Mouse (Mus musculus): ENCODE measurements around the gene Slc39a5.
A peak's percentile ranks its signal among the peaks of the same experiment; 100 is the strongest.

The Slc39a5 gene

DNA sequence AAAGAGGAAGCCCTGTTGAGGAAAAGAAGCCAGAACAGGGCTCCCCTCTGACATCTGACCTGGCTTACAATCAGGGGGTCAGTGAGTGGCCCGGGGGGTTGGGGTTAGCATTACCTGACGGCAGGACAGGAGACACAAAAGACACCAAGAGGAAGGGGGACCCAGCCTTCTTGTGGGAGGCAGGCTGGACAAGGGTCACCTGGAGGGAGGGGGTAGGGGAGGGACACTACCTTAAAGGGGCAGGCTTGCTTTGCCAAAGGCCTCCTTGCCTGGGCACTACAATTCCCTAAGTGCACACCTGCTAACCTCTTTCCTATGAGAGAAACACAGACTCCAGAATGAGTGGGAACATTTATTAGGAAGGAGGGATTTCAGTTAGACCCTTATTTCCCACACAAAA, at the start of gene Slc39a5:
TSS of gene Slc39a5 (minus strand) at position 174 of the 400 bp plus-strand sequence.
- no peak for DNase-seq (ENCODE audit: low read depth)

DNA sequence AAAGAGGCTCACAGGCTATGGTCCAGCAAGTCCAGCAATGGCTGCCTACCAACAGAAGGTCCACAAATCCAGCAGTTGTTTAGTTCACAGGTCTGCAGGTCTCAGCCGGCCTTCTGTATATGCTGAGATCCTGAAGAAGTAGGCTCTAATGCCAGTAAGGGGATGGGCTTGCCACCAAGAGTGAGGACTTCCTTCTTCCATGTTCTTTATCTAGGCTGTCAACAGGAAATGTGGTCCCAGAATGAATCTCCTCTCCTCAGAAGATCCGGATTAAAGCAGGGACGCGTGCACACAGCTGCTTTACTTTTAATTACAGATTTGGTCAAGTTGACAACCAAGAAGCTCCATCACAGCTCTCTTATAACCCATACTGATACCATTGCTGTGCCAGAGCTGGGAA, 44.4 kb upstream of the Slc39a5 start:
- DNase-seq (ENCODE audit: low read depth) = no peak

DNA sequence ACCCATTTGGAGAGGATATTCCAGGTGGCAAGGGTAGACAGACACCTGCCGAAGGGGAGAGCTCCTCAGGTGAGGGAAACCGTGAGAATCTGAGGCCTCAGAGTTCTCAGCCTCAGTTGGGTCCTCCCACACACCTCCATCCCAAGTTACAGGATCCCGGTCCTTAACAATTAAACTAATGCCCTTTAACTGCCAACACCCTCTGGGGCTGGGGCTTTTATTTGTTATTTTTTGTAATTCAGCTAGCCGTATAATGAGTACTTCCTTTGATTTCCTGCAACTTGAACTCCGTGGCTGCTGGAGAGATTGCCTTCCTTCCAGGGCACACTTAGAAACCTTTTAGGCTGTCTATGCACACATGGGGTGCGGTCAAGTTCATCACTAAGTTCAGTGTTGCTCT, 43.3 kb upstream of the Slc39a5 start:
- no peak for DNase-seq (ENCODE audit: low read depth)

DNA sequence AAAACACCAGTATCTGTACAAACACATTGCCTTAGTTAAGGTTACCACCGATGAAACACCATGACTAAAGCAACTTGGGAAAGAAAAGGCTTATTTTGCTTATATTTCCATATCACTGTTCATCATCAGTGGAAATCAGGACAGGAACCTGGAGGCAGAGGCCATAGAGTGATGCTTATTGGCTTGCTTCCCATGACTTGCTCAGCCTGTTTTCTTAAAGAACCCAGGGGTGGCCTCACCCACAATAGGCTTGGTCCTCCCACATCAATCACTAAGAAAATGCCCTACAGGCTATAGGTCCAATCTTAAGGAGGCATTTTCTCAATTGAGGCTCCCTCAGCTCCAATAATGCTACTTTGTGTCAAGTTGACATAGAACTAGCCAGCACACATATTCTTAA, 41.7 kb upstream of the Slc39a5 start:
- peak; percentile 25 for DNase-seq (ENCODE audit: low read depth)

DNA sequence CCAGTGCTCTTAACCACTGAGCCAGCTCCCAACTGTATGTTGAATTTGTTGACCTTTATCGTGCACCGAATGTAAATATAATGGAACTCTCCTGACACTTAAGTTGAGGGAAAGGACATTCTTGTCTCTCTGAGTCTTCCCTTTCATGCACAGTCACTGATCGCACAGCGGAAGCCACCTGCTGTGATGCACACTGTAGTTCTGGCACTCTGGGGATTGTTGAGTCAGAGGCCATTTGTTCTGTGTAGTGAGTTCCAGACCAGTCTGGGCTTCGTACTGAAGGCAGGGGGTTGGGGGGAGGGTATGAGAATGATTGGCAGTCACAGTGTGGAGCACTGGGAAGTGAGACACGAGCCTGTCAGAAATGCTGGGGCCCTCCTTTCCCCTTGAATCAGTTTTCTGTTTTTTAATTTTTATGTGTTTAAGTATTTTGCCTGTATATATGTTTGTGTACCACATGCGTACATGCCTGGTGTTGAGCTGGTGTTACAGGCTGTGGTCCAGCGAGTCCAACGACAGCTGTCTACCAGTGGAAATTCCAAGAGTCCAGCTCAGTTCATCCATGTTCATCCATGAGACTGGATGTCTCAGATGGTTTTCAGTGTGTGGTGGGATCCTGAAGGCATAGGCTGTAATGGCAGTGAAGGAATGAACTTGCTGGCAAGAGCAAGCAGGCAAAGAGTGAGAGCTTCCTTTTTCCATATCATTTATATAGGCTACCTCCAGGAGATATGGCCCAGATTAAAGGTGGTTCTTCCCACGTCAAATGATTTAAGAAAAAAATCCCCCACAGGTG, 40.5 kb upstream of the Slc39a5 start:
- no peak for DNase-seq (ENCODE audit: low read depth)

DNA sequence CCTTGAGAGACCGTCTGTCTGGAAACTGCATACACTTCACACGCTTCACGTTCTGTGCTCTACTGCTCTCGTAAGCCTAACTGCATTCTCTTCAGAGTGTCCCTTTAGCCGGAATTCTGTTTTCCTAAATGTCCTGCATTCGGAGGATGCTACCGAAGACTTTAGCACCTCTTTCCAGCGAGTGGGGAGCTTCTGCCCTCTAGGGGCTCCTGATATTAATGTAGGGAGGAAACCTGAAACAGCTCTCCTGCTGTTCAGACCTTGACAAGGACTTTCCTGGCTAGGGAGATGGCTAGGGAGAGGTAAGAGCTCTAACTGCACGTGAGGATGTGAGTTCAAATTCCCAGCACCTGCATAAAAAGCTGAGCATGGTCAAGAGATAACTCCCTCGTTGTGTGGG, 39.4 kb upstream of the Slc39a5 start:
- DNase-seq (ENCODE audit: low read depth) = peak; percentile 56

DNA sequence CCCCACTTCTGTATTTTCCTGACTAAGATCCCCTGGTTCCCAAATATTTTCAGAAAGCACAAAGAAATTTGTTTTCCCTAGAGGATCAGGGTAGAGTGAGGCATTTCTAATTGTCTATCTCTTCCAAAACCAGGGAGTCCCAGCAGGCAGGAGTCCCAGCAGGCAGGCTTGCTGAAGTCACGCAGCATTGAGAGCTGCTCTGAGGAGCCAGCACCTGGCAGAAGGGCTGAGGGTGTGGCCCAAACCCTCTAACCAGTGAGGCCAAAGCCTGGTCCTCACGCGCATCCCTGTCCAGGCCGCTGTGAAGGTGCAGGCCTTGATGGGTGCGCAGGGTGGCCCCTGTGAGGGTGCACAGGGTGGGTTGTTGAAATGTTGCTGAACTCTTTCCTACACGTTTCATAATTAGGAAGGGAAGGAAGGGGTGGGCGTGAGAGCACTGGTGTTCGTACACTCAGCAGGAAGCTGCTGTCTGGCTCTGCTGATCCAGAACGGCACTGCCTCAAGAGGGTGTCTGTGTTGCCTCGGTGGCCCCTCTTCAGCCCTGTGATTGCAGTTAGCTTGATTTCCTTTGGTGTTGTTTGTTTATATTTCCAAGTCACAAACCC, 37.7 kb upstream of the Slc39a5 start:
- DNase-seq (ENCODE audit: low read depth) = no peak

DNA sequence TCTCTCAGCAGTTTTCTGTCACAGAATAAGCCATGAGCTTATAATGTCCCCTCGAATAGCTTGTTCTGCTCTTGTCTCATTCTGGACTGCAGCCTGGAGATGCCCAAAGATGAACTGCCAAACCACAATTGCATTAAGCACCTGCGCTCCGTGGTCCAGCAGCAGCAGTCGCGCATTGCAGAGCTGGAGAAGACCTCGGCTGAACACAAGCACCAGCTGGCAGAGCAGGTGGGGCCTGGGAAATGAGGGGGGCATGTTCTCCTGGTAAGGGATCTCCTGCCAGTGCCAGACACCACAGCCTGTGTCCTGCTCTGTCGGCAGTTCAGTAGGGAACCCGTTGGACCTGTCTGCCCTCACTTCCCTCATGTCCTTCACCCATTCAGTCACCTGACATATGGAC, 35.3 kb upstream of the Slc39a5 start:
- DNase-seq (ENCODE audit: low read depth) = no peak

DNA sequence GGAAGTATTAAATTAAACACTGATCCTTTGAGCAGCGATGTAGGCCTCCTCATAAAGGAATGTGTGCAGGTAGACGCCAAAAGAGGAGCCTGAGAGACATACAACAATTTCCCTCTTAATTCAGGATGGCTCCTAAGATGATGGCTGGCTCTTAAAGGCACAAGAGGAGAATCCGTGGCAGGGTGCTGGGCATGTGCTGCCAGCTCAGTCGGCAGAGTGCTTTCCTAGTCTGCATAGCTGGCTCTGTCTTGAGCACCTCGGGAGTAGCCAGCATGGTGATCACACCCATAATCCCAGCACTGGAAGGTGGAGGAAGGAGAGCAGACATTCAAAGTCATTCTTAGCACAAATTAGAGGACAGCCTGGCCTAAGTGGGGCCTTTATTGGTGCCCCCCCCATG, 34.8 kb upstream of the Slc39a5 start:
- no peak for DNase-seq (ENCODE audit: low read depth)

DNA sequence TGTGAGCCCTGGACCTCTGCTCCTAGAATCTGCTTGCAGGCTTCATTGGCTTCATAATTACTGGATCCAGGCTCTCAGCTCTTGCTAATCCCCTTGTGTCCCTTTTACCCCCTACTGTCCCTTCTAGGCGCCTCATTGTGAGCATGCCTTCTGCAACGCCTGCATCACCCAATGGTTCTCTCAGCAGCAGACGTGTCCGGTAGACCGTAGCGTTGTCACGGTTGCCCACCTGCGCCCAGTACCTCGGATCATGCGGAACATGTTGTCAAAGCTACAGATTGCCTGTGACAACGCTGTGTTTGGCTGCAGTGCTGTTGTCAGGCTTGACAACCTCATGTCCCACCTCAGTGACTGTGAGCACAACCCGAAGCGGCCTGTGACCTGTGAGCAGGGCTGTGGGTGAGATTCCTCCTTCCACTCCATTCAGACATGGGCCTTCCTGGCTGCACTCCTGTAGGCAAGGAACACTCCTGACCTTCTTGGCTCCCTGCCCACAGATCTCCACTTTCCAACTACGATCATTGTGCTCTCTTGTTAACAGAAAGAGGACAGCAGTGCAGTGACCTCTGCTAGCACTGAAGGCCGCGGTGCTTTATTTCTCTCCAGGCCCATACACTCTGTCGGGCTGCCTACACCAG, 34.3 kb upstream of the Slc39a5 start:
- DNase-seq (ENCODE audit: low read depth) = peak; percentile 28

DNA sequence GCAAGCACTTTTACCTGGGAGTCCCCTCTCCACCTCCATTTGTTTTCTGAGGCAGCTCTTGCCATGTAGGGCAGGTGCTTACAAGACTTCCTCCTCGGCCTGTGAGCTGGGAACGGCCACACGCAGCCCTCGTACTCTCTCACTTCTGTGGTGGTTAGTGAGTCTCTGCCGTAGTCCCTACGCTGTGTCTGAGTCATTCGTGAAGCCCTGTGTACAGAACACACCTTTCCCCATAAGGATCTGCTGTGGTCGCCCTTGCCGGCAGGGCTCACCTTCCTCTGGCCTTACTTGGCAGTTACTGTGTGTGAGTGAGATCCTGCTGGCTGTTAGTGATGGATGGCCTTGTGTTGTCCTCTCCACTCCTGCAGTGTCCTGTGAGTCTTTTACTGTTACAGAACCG, 33.7 kb upstream of the Slc39a5 start:
- DNase-seq (ENCODE audit: low read depth) = no peak

DNA sequence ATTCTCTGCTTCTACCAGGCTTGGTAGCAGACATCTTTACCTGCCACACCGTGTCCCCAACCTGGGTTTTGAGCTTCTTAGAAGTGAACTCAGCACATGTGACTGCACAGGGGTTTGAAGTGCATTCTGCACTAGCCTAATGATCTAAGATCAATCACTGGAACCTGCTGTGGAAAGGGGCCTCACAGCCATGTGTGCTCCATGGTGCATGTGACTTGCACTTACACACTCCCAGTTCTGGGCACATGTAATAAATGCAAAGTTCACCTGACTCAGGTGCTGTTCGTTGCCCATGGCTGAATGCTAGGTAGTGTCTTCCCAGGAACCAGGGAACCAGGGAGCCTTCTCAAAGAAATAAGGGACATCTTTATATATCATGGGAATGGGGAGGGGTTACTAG, 32.4 kb upstream of the Slc39a5 start:
- no peak for DNase-seq (ENCODE audit: low read depth)

DNA sequence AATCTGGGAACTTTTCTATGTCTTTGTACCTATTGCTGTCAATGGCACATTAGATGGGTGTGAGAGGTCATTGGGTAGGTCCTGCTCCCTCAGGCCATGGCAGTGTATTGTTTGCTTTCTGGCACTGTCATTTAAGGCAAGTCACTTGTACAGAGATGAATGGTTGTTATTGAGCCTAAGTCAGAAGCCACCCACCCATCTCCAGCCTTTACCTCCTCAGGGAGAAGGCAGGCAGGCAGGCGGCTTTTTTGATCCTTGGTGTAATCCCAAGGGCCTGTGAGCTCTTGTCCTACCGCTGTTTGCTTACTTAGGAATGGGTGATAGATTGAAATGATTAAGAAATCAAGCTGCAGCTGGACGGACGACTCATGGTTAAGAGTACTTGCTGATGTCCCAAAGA, 28.4 kb upstream of the Slc39a5 start:
- no peak for DNase-seq (ENCODE audit: low read depth)

DNA sequence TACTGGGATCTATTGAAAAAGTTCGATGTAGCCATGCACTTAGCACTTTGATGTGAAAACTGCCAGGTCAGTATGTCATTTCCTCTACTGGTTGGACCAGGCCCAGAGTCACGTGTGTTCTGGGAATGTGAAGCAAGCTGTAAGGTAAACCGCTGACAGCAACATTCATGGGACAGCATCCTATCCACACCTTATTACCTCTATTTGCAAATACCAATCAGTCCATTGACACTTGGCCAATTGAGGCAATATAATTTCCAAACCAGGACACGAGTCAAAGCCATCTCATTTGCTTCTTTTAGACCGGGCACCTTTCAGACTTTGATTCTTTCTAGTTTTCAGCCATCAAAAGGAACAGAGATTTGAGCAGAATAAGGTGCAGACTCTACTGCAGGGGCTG, 28.0 kb upstream of the Slc39a5 start:
- DNase-seq (ENCODE audit: low read depth) = no peak

DNA sequence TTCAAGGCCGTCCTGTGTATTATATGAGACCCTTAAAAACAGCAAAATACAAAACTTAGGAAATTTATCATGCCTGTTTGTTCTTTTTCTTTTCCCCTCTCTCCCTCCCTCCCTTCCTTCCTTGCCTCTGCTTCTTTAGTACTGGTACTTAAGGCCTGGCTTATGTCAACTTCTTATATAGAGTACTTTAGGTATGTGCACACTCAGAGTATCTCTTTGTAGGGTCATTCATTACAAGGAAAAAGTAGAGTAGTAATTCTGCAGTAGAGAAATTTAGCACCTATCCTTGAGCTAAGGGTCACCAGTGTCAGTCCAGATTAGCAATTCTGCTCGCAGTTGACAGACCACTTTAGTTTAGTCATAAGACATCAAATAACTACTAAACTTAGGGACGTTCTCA, 24.2 kb upstream of the Slc39a5 start:
- DNase-seq (ENCODE audit: low read depth) = no peak

DNA sequence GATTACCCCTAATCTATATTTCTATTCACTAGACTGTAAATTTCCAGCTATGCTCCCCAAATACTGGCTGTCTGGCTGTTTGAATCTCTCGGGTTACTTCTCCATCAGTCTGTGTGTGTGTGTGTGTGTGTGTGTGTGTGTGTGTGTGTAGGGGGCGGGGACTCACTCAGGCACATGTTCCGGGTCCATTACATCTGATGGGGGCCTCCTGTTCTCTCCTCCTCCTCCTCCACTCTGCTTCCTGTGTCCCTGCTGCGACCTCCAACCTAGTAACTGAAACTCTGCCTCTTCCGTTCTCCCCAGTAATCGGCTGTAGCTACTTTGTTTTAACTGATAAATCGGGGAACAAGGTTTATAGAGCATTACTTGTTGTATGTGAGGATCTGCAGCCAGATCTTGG, 23.6 kb upstream of the Slc39a5 start:
- no peak for DNase-seq (ENCODE audit: low read depth)

DNA sequence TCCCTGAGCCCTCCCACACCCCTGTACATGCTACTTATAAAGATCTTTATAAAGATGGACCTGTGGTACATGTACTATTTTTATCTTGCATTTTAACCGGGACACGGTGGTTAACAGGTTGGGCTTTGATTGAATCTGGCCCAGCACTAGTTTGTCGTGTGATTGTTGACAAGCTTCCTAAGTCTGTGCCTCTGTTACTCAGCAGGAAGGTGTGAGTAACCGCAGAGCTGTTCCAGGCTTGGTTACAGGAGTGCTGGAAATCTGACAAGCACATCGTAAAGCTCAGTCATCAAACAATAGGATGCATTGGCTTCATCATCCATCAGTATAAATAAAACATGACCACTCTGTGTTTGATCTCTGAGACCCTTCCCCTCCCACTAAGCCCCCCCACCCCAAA, 21.4 kb upstream of the Slc39a5 start:
- no peak for DNase-seq (ENCODE audit: low read depth)

DNA sequence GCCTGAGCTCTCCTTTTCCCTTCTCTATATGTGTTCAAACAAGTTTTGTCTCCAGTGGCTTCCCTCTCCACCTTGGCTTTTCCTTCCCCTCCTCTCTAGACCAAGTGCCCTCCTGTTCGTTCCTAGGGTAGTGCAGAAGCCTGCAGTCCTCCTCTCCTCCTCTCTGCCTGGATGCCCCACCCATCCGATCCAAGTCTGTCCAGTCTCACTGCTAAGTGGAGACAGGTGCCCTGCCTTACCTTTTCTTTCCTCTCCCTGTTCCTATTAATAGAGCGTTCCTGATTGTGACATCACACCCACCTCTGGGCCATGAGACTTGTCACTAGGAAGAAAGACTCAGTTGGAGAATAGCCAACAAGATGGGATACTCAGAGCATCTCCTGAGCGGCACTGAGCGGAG, 13.8 kb upstream of the Slc39a5 start:
- no peak for DNase-seq (ENCODE audit: low read depth)

DNA sequence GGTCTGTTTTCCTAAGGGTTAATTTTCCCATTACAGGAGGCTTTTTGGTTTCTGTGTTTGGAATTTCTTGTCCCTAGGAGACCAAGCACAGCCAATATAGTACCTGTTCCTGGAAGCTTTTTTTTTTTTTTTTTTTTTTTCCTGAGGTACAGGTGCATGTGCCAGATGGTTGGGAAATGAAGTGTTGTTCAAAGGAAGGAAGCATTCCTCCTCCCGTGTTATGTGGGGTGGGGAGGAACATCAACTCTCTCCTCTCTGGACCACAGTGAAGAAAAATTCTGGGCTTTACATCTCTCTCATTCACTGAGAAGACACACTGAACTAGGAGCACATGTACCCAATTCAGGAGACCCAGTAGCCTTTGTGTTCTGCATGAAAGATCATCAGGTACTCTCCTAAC, 12.0 kb upstream of the Slc39a5 start:
- DNase-seq (ENCODE audit: low read depth) = no peak

DNA sequence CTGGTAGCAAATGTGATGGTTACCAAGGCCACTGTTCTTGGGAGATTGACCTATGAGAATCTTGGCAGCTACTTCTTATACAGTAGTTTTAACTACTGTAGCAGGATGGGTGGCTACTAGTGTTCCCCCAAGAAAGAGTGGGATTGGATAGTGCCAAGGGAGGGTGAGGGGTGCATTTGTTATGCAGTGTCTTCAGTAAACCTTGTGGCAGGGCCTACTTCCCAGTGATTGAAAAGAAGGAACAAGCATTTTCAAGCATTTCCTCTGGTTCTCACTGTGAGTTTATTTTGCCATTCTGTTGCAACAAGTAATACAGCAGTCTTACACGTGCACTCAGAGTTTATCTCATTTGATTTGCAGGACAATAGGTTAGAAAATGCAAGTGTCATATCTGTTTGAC, 11.5 kb upstream of the Slc39a5 start:
- no peak for DNase-seq (ENCODE audit: low read depth)

DNA sequence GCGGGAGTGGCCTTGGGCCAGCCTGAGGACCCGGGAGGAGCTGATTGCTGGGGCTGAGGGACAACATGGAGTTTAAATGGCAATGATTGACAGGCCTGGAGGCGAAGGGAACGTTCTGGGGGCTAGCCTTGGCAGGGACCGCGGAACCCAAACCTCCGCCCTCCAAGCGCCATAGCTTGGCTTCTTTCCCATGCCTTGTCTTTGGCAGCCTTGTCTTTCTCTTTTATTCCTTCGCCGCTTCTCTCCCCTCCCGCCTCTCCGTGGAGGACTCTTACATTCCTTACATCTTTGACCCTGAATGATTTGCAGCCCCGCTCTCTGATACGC, 11.0 kb upstream of the Slc39a5 start:
- peak; percentile 87 for DNase-seq (ENCODE audit: low read depth)

DNA sequence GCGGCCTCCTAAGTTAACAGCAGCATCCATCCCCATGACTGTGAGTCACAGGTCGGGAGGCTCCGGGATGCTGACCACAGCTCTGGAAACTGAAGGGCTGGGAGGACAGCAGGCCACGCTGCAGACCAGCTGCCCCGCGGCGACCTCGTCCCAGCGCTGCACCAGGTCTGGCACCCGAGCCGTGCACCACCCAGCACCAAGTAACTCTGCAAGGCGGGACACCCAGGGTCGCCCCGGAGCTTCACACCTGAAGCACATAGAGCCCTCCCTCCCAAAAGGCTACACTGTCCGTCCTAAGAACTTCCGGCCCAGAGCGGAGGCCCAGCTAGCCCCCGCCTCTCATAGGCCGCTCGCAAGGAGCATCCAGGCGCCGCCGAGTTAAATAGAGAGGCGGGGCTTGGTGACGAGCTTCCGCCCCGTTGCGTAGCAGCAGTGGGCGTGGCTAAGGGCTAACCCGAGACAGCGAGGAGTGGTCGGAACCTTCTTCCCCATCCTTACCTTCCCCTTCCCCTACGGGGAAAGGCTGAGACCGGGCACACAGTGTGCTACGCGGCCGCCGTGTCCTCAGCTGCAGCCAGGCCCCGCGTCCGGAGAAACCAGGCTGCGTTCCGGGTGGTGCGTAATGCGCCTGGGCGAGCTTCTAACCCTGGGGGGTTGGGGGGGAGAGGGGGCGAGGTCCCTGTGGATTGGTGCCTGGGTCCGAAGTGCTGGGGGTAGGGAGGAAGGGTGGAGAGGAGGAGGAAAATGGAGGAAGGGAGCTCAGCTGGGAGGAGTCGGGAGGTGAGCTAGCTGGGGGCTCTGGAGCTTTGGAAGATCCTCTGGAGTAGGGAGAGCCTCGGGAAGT, 10.4 kb upstream of the Slc39a5 start, which contains the start of the genes Nabp2 and Rnf41:
TSS of gene Nabp2 (minus strand) at position 282 of the 844 bp plus-strand sequence.
TSS of gene Rnf41 (plus strand) at position 447 of the 844 bp plus-strand sequence.
- DNase-seq (ENCODE audit: low read depth) = peak; percentile 98

DNA sequence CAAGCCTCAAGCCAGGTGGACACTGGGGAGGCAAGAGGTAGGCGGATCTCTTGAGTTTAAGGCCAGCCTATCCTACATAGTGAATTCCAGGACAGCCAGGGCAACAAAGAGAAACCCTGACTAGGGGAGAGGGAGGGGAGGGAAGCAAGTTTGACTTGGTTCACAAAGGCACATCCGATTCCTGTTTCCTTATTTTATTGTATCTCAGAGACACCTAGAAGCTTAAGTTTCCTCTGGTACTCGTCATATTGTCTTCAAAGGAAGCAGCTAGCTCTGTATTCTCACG, 9.5 kb upstream of the Slc39a5 start:
- no peak for DNase-seq (ENCODE audit: low read depth)
